8 mouse cellular contexts compared by ENCODE assay signal in genomic region chr13:46929719-46930658, GRCm38 (mm10). TPM values are rescaled to one million over a fixed set of nuclear protein-coding genes. Genes with fewer than 3 reads are reported as not detected.
A peak's percentile ranks its signal among the peaks of the same experiment; 100 is the strongest.
DNase-seq lines count a peak whose midpoint lies in the region; ATAC-seq and TF ChIP-seq lines count a peak whose summit lies in the region.

Kif13a (minus strand) TSS chr13:46929867.

- H3K4me3 ChIP-seq in heart, embryonic 10.5 days, result peak within 1 kb of the TSS; percentile 88
- peak within 1 kb of the TSS; percentile 86 for H3K4me3 ChIP-seq in kidney, embryonic 15.5 days (replicated peaks)
- H3K4me3 ChIP-seq in limb, embryonic 15.5 days, result peak within 1 kb of the TSS; percentile 89
- H3K4me3 ChIP-seq in midbrain, postnatal 0 days (ENCODE audit: low read depth, low read length), result peak within 1 kb of the TSS; percentile 76

- peak; percentile 48 for TF ChIP-seq CTCF in midbrain, postnatal 0 days (IDR thresholded peaks at IDR 0.05)

- H3K9ac ChIP-seq in kidney, embryonic 15.5 days, result peak within 1 kb of the TSS; percentile 88
- H3K9ac ChIP-seq in limb, embryonic 15.5 days, result peak within 1 kb of the TSS; percentile 91
- peak within 1 kb of the TSS; percentile 87 for H3K9ac ChIP-seq in midbrain, postnatal 0 days (replicated peaks; ENCODE audit: low read length, poor library complexity, severe bottlenecking)

- H3K27ac ChIP-seq in heart, embryonic 10.5 days, result peak within 1 kb of the TSS; percentile 99
- H3K27ac ChIP-seq in kidney, embryonic 15.5 days, result peak within 1 kb of the TSS; percentile 99
- H3K27ac ChIP-seq in limb, embryonic 15.5 days, result peak within 1 kb of the TSS; percentile 98
- H3K27ac ChIP-seq in midbrain, postnatal 0 days (ENCODE audit: low read depth, low read length), result peak within 1 kb of the TSS; percentile 92

- peak within 1 kb of the TSS; percentile 93 for H3K4me2 ChIP-seq in kidney, embryonic 15.5 days
- H3K4me2 ChIP-seq in limb, embryonic 15.5 days, result peak within 1 kb of the TSS; percentile 84
- H3K4me2 ChIP-seq in midbrain, postnatal 0 days (ENCODE audit: low read depth, low read length, poor library complexity, severe bottlenecking), result peak within 1 kb of the TSS; percentile 85

- H3K27me3 ChIP-seq in heart, embryonic 10.5 days (ENCODE audit: insufficient read depth, poor library complexity, severe bottlenecking), result no peaks in the 10 kb centered on the region
- no peaks in the 10 kb centered on the region; the same call in 1 of the 2 replicates for H3K27me3 ChIP-seq in kidney, embryonic 15.5 days
- H3K27me3 ChIP-seq in limb, embryonic 15.5 days, result 0 out of 2 replicates have a peak, but pooled peaks cover 6% of the 10 kb centered on the region
- no peaks in the 10 kb centered on the region for H3K27me3 ChIP-seq in midbrain, postnatal 0 days (ENCODE audit: insufficient read depth, low read length)

- H3K4me1 ChIP-seq in heart, embryonic 10.5 days, result peaks cover 52% of the 10 kb centered on the region
- peaks cover 42% of the 10 kb centered on the region for H3K4me1 ChIP-seq in kidney, embryonic 15.5 days
- peaks cover 14% of the 10 kb centered on the region for H3K4me1 ChIP-seq in limb, embryonic 15.5 days
- peaks cover 3% of the 10 kb centered on the region; the same call in 1 of the 2 replicates for H3K4me1 ChIP-seq in midbrain, postnatal 0 days (ENCODE audit: insufficient read depth, low read length)

- WGBS in heart, embryonic 10.5 days, result 6% methylated on average over 96 of the region's 96 CpGs
- WGBS in kidney, embryonic 15.5 days, result under 1% methylated on average over 95 of the region's 96 CpGs
- WGBS in limb, embryonic 15.5 days, result under 1% methylated on average over 76 of the region's 96 CpGs
- WGBS in midbrain, postnatal 0 days, result 0% methylated on average over 40 of the region's 96 CpGs

- peak; percentile 90 for DNase-seq in 3134 (ENCODE audit: extremely low read depth, insufficient read length, low spot score)
- peak; percentile 98 for DNase-seq in brain, adult 2 months (ENCODE audit: low read depth, low spot score)
- peak; percentile 91 for DNase-seq in heart, embryonic 10.5 days (ENCODE audit: low spot score)
- peak; percentile 96 for DNase-seq in midbrain, postnatal 0 days (ENCODE audit: low spot score)
- peak; percentile 70 to 73 for DNase-seq in spleen, postnatal 10 days (ENCODE audit: low spot score in 2 of 2)

- H3K36me3 ChIP-seq in heart, embryonic 10.5 days, result peaks cover 10% of the 10 kb centered on the region
- H3K36me3 ChIP-seq in kidney, embryonic 15.5 days, result peaks cover 9% of the 10 kb centered on the region; the same call in 1 of the 2 replicates
- 0 out of 2 replicates have a peak, but pooled peaks cover 5% of the 10 kb centered on the region for H3K36me3 ChIP-seq in limb, embryonic 15.5 days
- H3K36me3 ChIP-seq in midbrain, postnatal 0 days (ENCODE audit: insufficient read depth, low read length), result no peaks in the 10 kb centered on the region

- peak; percentile 57; the same call in 1 of the 2 replicates for ATAC-seq in erythroblast, adult 5-6 weeks (replicated peaks; ENCODE audit: low FRiP score, poor library complexity, severe bottlenecking)
- ATAC-seq in kidney, embryonic 15.5 days (replicated peaks; ENCODE audit: low FRiP score), result peak; percentile 85
- peak; percentile 84 for ATAC-seq in limb, embryonic 15.5 days (ENCODE audit: insufficient number of reproducible peaks, low FRiP score, low TSS enrichment, low read depth)
- ATAC-seq in midbrain, postnatal 0 days (ENCODE audit: low FRiP score), result peak; percentile 87

- H3K9me3 ChIP-seq in heart, embryonic 10.5 days, result no peaks in the 10 kb centered on the region
- H3K9me3 ChIP-seq in kidney, embryonic 15.5 days (replicated peaks), result no peaks in the 10 kb centered on the region
- no peaks in the 10 kb centered on the region for H3K9me3 ChIP-seq in limb, embryonic 15.5 days
- no peaks in the 10 kb centered on the region for H3K9me3 ChIP-seq in midbrain, postnatal 0 days (ENCODE audit: low read length)

RNA-seq across cellular contexts. Expression of gene Kif13a, which starts in this region (rescaled TPM):
- 7.1 TPM in 2 replicates for total RNA-seq in erythroblast, adult 5-6 weeks (2015; ENCODE audit: low replicate concordance)
- total RNA-seq in erythroblast, adult 5-6 weeks (2017; ENCODE audit: low replicate concordance), result 6.6 and 12.8 TPM in 2 replicates
- polyA plus RNA-seq in heart, embryonic 10.5 days (2016; fragmentation: Nextera tagmentation; extraction: Ambion mirVana), result 29.1 and 46.4 TPM in 2 replicates
- polyA plus RNA-seq in kidney, embryonic 15.5 days (2015; fragmentation: Nextera tagmentation; extraction: Ambion mirVana), result 14.3 and 15.4 TPM in 2 replicates
- 21.3 and 23.7 TPM in 2 replicates for polyA plus RNA-seq in limb, embryonic 15.5 days (2015; fragmentation: Nextera tagmentation; extraction: Ambion mirVana)
- 31.4 and 31.7 TPM in 2 replicates for total RNA-seq in midbrain, postnatal 0 days (2014; rRNA removed)
- 10.1 TPM in 2 replicates for polyA plus RNA-seq in midbrain, postnatal 0 days (2015; fragmentation: Nextera tagmentation; extraction: Ambion mirVana)

Comparison
In these comparisons a context has a peak if more than half of its experiments do, and no peak if none do; other contexts are left out.
1. Peak in every context shown above with its lines: DNase-seq, ATAC-seq, H3K4me3 ChIP-seq and H3K27ac ChIP-seq.